Mouse (Mus musculus) liver, embryonic 16.5 days (tissue): ENCODE measurements at regions not wholly inside any gene's neighbourhood (a gene's known extent, or its start where the extent isn't known, plus 50 kb on each side); places are given as distances from the start of the nearest gene placed in this dataset.

Source experiments
- ATAC-seq: fragments of 200-750 bp; cut with Nextera tagmentation; 2 replicates; pipeline ENCODE4 v1.8.0; 2017; ENCODE audit warnings: low read depth, mild to moderate bottlenecking, moderate number of reproducible peaks, moderate library complexity
- H3K27ac ChIP-seq: fragments of 300-500 bp; sonication (generic); 2 replicates; pipeline ENCODE4 v1.5.1; 2014; ENCODE audit warnings: mild to moderate bottlenecking, low read length
- H3K27me3 ChIP-seq: fragments of 300-500 bp; sonication (generic); 2 replicates; pipeline ENCODE4 v1.6.1; 2014; ENCODE audit warnings: low read depth, low read length, mixed read lengths; ENCODE audit not compliant: control insufficient read depth, insufficient read depth
- H3K36me3 ChIP-seq: fragments of 300-500 bp; sonication (generic); 2 replicates; pipeline ENCODE4 v1.6.1; 2014; ENCODE audit warnings: mild to moderate bottlenecking; ENCODE audit not compliant: control insufficient read depth, insufficient read depth
- H3K4me1 ChIP-seq: fragments of 300-500 bp; sonication (generic); 2 replicates; pipeline ENCODE4 v1.6.1; 2014; ENCODE audit warnings: low read depth, low read length, mixed read lengths; ENCODE audit not compliant: control insufficient read depth
- H3K4me2 ChIP-seq: fragments of 300-500 bp; sonication (generic); 2 replicates; pipeline ENCODE4 v1.6.1; 2014; ENCODE audit warnings: low read depth, low read length, mixed read lengths
- H3K4me3 ChIP-seq: fragments of 300-500 bp; sonication (generic); 2 replicates; pipeline ENCODE4 v1.5.1; 2014; ENCODE audit warnings: low read depth, mild to moderate bottlenecking, low read length
- H3K9ac ChIP-seq: fragments of 300-500 bp; sonication (generic); 2 replicates; pipeline ENCODE4 v1.6.1; 2014; ENCODE audit warnings: low read depth, low read length
- H3K9me3 ChIP-seq: fragments of 300-500 bp; sonication (generic); replicated peaks from 2 replicates; pipeline ENCODE4 v1.6.1; 2016; ENCODE audit warnings: low read length; ENCODE audit not compliant: control insufficient read depth
- WGBS: fragments of 180-500 bp; shearing (Covaris S2); extraction: QIAGEN DNeasy Blood & Tissue Kit; methylation state at CpG from one replicate; pipeline ENCODE4 v1.1.7; 2014; ENCODE audit not compliant: insufficient replicate concordance; 5-methylcytosine and 5-hydroxymethylcytosine counted together

DNA sequence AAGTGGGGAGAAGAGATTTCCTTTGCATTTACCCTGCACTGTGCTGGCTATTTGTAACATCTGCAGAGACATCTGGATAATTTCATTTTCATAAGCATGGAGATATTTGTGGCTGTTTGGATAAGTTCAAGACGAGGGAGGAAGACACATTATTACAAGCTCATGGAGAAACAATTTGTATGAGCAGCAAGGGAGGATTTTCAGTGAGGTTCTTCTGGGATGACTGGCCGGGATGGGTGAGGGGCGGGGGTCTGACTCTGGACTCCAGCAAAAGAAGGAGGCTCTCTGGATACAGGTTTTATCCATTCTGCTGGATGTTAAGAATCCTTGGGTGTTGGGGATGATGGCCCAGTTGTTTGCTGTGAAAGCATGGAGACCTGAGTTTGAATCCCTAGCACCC lies 246.5 kb upstream of the 9630041A04Rik start:
- no peak overlapping the region for H3K4me2 ChIP-seq
- no peak for ATAC-seq
- WGBS: 67% methylated on average over 3 of the region's 3 CpGs
- no peak overlapping the region for H3K4me3 ChIP-seq
- no peak overlapping the region for H3K9ac ChIP-seq
- H3K4me1 ChIP-seq: no peaks in the 10 kb centered on the region
- no peaks in the 10 kb centered on the region for H3K9me3 ChIP-seq
- H3K27ac ChIP-seq: no peak overlapping the region
- no peaks in the 10 kb centered on the region for H3K27me3 ChIP-seq
- H3K36me3 ChIP-seq: no peaks in the 10 kb centered on the region

- no peaks in the 10 kb centered on the region for H3K9me3 ChIP-seq
- no peak overlapping the region for H3K27ac ChIP-seq
- no peak overlapping the region for H3K4me3 ChIP-seq
- no peaks in the 10 kb centered on the region for H3K36me3 ChIP-seq
- H3K4me2 ChIP-seq: no peak overlapping the region
- no peaks in the 10 kb centered on the region for H3K27me3 ChIP-seq
- no peak for ATAC-seq
- no peaks in the 10 kb centered on the region for H3K4me1 ChIP-seq
- H3K9ac ChIP-seq: no peak overlapping the region
- WGBS: 59% methylated on average over 3 of the region's 3 CpGs
Observed at GRCm38 (mm10) chr9:101613933-101614332, 247.7 kb upstream of the 9630041A04Rik start.

- ATAC-seq: no peak
- Histone ChIP-seq H3K9ac (no peak overlapping the region), H3K36me3 (no peaks in the 10 kb centered on the region), H3K4me3 (no peak overlapping the region), H3K4me2 (no peak overlapping the region), H3K27ac (no peak overlapping the region), H3K4me1 (no peaks in the 10 kb centered on the region), H3K27me3 (no peaks in the 10 kb centered on the region), H3K9me3 (no peaks in the 10 kb centered on the region)
- 70% methylated on average over 2 of the region's 2 CpGs for WGBS
Observed at GRCm38 (mm10) chr9:101613471-101613870, 248.2 kb upstream of the 9630041A04Rik start.

DNA sequence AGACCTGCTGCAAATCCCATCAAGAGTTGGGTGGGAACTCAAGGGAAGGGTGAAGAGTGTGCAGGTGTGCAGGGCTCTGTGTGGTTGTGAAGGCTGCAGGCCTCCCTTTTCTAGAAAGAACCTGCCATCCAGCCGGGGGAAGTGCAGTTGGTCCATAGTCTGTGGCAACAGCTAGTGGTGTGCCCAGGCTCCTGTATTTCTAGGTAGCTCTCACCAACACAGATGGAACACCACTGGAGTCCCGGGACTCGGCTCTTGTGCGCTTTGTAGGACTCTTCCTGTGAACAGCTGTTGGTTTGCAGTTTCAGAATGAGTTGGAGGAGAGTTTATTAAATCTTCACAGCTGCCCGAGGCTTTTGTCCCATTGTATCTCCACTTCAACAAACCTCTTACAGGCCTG lies 248.7 kb upstream of the 9630041A04Rik start:
- no peaks in the 10 kb centered on the region for H3K9me3 ChIP-seq
- H3K36me3 ChIP-seq: no peaks in the 10 kb centered on the region
- no peaks in the 10 kb centered on the region for H3K4me1 ChIP-seq
- no peak overlapping the region for H3K4me3 ChIP-seq
- ATAC-seq: no peak
- no peaks in the 10 kb centered on the region for H3K27me3 ChIP-seq
- 55% methylated on average over 5 of the region's 5 CpGs for WGBS
- no peak overlapping the region for H3K9ac ChIP-seq
- no peak overlapping the region for H3K27ac ChIP-seq
- no peak overlapping the region for H3K4me2 ChIP-seq

DNA sequence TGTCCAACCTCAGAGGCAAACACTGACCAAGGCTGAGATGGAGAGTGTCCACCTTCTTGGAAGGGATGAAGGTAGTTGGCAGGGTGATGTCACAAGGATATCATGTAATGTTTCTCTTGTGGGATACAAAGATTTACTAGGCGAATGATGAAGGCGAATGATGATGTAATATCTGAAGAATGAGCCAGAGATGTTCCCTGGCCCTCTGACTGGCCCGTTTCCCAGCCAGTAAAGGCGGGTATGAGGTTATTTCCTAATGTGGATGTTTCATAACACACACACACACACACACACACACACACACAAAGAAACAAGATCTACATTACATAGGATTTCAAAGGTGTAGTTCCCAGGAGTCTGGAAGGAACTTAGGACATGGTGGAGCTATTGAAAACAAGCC lies 249.1 kb upstream of the 9630041A04Rik start:
- Histone ChIP-seq H3K27ac (no peak overlapping the region), H3K4me2 (no peak overlapping the region), H3K4me1 (no peaks in the 10 kb centered on the region), H3K9me3 (no peaks in the 10 kb centered on the region), H3K36me3 (no peaks in the 10 kb centered on the region), H3K4me3 (no peak overlapping the region), H3K27me3 (no peaks in the 10 kb centered on the region), H3K9ac (no peak overlapping the region)
- ATAC-seq: no peak
- WGBS: 58% methylated on average over 4 of the region's 4 CpGs

GRCm38 (mm10) chr9:101611481-101611880 lies 250.2 kb upstream of the 9630041A04Rik start:
- no peak overlapping the region for H3K9ac ChIP-seq
- no peak overlapping the region for H3K4me2 ChIP-seq
- no peak overlapping the region for H3K4me3 ChIP-seq
- no peaks in the 10 kb centered on the region for H3K36me3 ChIP-seq
- no peak for ATAC-seq
- no peaks in the 10 kb centered on the region for H3K27me3 ChIP-seq
- H3K9me3 ChIP-seq: no peaks in the 10 kb centered on the region
- H3K4me1 ChIP-seq: no peaks in the 10 kb centered on the region
- WGBS: 29% methylated on average over 3 of the region's 3 CpGs
- no peak overlapping the region for H3K27ac ChIP-seq

- no peaks in the 10 kb centered on the region for H3K4me1 ChIP-seq
- H3K27me3 ChIP-seq: no peaks in the 10 kb centered on the region
- no peaks in the 10 kb centered on the region for H3K9me3 ChIP-seq
- H3K4me3 ChIP-seq: no peak overlapping the region
- no peak overlapping the region for H3K9ac ChIP-seq
- H3K36me3 ChIP-seq: no peaks in the 10 kb centered on the region
- no peak for ATAC-seq
- no peak overlapping the region for H3K4me2 ChIP-seq
- 52% methylated on average over 8 of the region's 8 CpGs for WGBS
- no peak overlapping the region for H3K27ac ChIP-seq
Observed at GRCm38 (mm10) chr9:101610806-101611443, 250.7 kb upstream of the 9630041A04Rik start.

DNA sequence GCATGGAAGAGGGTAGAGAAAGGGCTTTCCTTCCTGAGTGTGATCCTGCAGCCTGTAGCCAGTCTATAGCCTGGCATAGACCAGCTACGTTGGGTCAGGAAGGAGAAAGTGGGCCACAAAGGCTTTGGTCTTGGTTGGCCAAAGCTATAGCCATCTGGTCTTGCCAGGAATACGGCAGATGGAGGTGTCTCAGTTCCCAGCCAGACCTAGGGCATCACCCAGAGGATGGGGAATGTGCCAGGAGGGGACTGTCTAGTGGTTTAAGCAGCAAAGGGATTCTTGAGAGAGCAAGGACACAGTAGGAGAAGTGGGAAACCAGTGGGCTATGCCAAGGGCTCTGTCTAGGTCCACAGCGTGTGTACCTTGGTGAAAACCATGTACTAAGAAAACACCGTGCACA lies 251.3 kb upstream of the 9630041A04Rik start:
- H3K27ac ChIP-seq: no peak overlapping the region
- H3K9me3 ChIP-seq: no peaks in the 10 kb centered on the region
- no peaks in the 10 kb centered on the region for H3K36me3 ChIP-seq
- H3K4me1 ChIP-seq: no peaks in the 10 kb centered on the region
- WGBS: 57% methylated on average over 4 of the region's 4 CpGs
- H3K27me3 ChIP-seq: no peaks in the 10 kb centered on the region
- no peak overlapping the region for H3K4me2 ChIP-seq
- no peak overlapping the region for H3K4me3 ChIP-seq
- no peak for ATAC-seq
- no peak overlapping the region for H3K9ac ChIP-seq

DNA sequence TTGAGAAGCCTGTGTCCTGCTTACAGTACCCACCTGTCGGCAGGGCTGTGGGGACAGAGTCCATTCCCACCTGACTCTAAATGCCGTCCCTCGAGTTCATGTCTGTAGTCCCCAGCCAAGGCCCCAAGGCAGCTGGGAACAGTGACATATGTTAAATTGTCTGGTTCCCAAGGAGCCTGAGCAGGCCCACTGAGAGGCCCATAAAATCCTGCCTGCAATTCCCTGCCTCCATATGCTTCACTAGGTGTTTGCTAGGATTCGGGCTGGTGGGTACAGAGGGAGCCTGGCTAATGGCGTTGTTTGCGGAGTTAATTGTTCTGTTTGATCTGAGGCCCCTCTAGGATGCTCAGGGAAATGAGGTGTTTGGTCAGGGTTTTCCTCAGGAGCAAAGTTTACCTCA lies 258.8 kb upstream of the 9630041A04Rik start:
- no peak for ATAC-seq
- H3K27me3 ChIP-seq: no peaks in the 10 kb centered on the region
- WGBS: 49% methylated on average over 6 of the region's 6 CpGs

More for the DNA sequence above, 258.8 kb upstream of the 9630041A04Rik start:
- Histone ChIP-seq H3K4me2 (no peak overlapping the region), H3K9me3 (no peaks in the 10 kb centered on the region), H3K9ac (no peak overlapping the region), H3K4me1 (no peaks in the 10 kb centered on the region), H3K4me3 (no peak overlapping the region), H3K36me3 (no peaks in the 10 kb centered on the region), H3K27ac (no peak overlapping the region)
